Comparison of ENCODE assay signal across 8 mouse cellular contexts in the genomic region with DNA sequence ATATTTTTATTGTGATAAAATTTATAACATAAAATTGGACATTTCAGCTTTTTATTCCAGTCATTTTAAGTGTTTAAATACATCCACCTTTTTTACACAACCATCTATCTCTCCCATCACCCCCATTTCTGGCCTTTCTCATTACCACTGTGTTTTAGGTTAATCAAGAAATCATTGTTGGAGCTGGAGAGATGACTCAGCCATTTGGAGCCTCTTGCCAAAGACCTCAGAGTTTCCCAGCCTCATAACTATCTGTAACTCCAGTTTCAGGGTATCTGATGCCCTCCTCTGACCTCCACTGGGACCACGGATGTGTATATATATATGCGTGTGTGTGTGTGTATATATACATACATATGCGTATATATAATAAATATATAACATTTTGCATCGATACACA. TPM values are rescaled to one million over a fixed set of nuclear protein-coding genes. Genes with fewer than 3 reads are reported as not detected.
DNase-seq lines count a peak whose midpoint lies in the region; ATAC-seq lines count a peak whose summit lies in the region.

No protein-coding gene starts in this region.

- ATAC-seq in forebrain, embryonic 15.5 days (replicated peaks): no peak
- peak; percentile 28; the same call in 1 of the 2 replicates for ATAC-seq in liver, embryonic 11.5 days (replicated peaks; ENCODE audit: low FRiP score)

- peak overlapping the region; percentile 73 for H3K4me3 ChIP-seq in forebrain, embryonic 15.5 days
- peak overlapping the region; percentile 84 for H3K4me3 ChIP-seq in liver, embryonic 11.5 days (ENCODE audit: low read depth, low read length)

- H3K36me3 ChIP-seq in forebrain, embryonic 15.5 days: no peaks in the 10 kb centered on the region
- H3K36me3 ChIP-seq in liver, embryonic 11.5 days (ENCODE audit: control insufficient read depth, insufficient read depth, low read length): 0 out of 2 replicates have a peak, but pooled peaks cover 3% of the 10 kb centered on the region

- peak overlapping the region; percentile 63; the same call in 1 of the 2 replicates for H3K9ac ChIP-seq in forebrain, embryonic 15.5 days (replicated peaks)
- no peak overlapping the region for H3K9ac ChIP-seq in liver, embryonic 11.5 days (ENCODE audit: low read depth, low read length)

- peaks cover 13% of the 10 kb centered on the region for H3K4me1 ChIP-seq in forebrain, embryonic 15.5 days
- peaks cover 18% of the 10 kb centered on the region for H3K4me1 ChIP-seq in liver, embryonic 11.5 days (replicated peaks; ENCODE audit: control insufficient read depth, insufficient read depth, low read length)

- peak; percentile 21 for DNase-seq in layer of hippocampus, adult 9-10 months (ENCODE audit: low spot score)
- no peak for DNase-seq in layer of hippocampus, postnatal 10 days (ENCODE audit: low spot score in 2 of 2)
- DNase-seq in brain, adult 2 months (ENCODE audit: low read depth, low spot score): peak; percentile 45
- no peak for DNase-seq in liver, embryonic 11.5 days (ENCODE audit: low spot score)
- no peak for DNase-seq in thymus, postnatal 0 days (ENCODE audit: low spot score)
- no peak for DNase-seq in layer of hippocampus, adult 9-11 months
- no peak for DNase-seq in embryo, embryonic 10 days (ENCODE audit: low spot score)

- no peaks in the 10 kb centered on the region for H3K27me3 ChIP-seq in forebrain, embryonic 15.5 days
- no peaks in the 10 kb centered on the region for H3K27me3 ChIP-seq in liver, embryonic 11.5 days (replicated peaks; ENCODE audit: control insufficient read depth, insufficient read depth, low read length)

- no peaks in the 10 kb centered on the region for H3K9me3 ChIP-seq in forebrain, embryonic 15.5 days
- H3K9me3 ChIP-seq in liver, embryonic 11.5 days (ENCODE audit: control insufficient read depth, low read length): no peaks in the 10 kb centered on the region

- no peak overlapping the region; the same call in 1 of the 2 replicates for H3K27ac ChIP-seq in forebrain, embryonic 15.5 days (replicated peaks)
- H3K27ac ChIP-seq in liver, embryonic 11.5 days (ENCODE audit: low read depth, low read length): peak overlapping the region; percentile 22; the same call in 1 of the 2 replicates

- H3K4me2 ChIP-seq in forebrain, embryonic 15.5 days (replicated peaks): peak overlapping the region; percentile 52
- H3K4me2 ChIP-seq in liver, embryonic 11.5 days: peak overlapping the region; percentile 72

- 46% methylated on average over 4 of the region's 4 CpGs for WGBS in forebrain, embryonic 15.5 days
- 30% methylated on average over 4 of the region's 4 CpGs for WGBS in liver, embryonic 11.5 days

RNA-seq across cellular contexts. Expression of gene Cenpu, which starts 0.8 kb away (rescaled TPM):
- total RNA-seq in layer of hippocampus, postnatal 10 days (2021): 1 to 10 TPM; 3.2 to 5.1 TPM
- 8.9 and 10.6 TPM in 2 replicates for polyA plus RNA-seq in forebrain, embryonic 15.5 days (2015; fragmentation: Nextera tagmentation; extraction: Ambion mirVana)
- 22.0 and 29.8 TPM in 2 replicates for polyA plus RNA-seq in liver, embryonic 11.5 days (2014; fragmentation: Nextera tagmentation; extraction: Ambion mirVana)
- polyA plus RNA-seq in thymus, postnatal 0 days (2015; fragmentation: Nextera tagmentation; extraction: Ambion mirVana): 15.5 and 16.3 TPM in 2 replicates

Comparison
In these comparisons a context has a peak if more than half of its experiments do, and no peak if none do; other contexts are left out.
1. DNase-seq: peak in layer of hippocampus, adult 9-10 months (single experiment) and brain, adult 2 months (single experiment); none in layer of hippocampus, postnatal 10 days (0 of 2), liver, embryonic 11.5 days (single experiment), thymus, postnatal 0 days (single experiment), layer of hippocampus, adult 9-11 months (single experiment) and embryo, embryonic 10 days (single experiment).